Mouse (Mus musculus) A20 (cell line): ENCODE measurements around the gene Mip.
"Not testable (repeated sequence)": the region's sequence is repeated elsewhere in the genome, so short reads cannot be mapped to it uniquely, and the experiment has no call there.

Experiments
- DNase-seq: peaks from one replicate; pipeline ENCODE4 v3.0.0-alpha.2; 2011; ENCODE audit warnings: low read depth, low spot score

The Mip gene

DNA sequence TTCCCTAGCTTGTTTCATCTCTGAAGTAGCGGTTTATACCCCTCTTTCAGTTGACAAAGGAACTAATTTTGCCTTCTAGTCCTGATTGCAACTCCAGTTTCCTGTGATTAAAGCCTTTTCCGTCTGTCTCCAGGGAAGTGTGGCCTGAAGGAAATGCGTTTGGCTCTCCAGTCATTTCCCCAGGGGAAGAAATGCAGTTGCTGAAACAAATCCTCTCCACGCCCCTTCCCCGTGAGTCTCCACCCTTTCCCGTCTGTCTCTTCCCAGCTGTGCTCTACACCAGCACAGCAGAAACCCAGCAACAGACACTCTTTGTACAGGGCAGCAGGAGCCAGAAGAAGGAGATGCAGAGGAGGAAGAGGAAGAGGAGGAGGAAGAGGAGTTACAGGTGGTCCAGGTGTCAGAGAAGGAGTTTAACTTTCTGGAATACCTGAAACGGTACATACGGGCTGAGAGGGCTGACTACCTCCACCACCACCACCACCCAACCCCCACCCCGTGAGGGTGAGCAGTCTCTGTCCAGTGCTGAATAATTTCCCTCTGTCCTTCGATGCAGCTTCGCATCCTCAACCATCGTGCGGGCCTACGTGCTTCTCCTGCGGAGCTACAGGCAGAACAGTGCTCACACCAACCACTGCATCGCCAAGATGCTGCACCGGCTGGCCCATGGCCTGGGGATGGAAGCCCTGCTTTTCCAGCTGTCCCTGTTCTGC, 21.5 kb downstream of the Mip start:
- DNase-seq = no peak

DNA sequence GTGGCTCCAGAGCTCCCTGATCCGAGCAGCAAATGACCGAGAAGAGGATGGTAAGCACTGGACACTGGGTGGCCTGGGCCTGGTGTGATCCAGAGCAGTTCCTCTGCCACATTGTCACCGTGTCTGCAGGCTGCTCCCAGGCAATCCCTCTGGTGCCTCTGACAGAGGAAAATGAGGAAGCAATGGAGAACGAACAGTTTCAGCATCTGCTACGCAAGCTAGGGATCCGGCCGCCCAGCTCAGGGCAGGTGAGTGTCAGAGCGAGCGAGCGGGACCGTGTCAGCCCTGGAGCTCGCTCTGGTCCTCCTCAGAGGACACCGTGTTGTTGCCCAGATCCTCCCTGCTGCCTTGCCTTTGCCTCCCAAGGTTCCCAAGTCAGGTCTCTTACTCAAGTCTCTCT, 24.9 kb downstream of the Mip start:
- DNase-seq = no peak

DNA sequence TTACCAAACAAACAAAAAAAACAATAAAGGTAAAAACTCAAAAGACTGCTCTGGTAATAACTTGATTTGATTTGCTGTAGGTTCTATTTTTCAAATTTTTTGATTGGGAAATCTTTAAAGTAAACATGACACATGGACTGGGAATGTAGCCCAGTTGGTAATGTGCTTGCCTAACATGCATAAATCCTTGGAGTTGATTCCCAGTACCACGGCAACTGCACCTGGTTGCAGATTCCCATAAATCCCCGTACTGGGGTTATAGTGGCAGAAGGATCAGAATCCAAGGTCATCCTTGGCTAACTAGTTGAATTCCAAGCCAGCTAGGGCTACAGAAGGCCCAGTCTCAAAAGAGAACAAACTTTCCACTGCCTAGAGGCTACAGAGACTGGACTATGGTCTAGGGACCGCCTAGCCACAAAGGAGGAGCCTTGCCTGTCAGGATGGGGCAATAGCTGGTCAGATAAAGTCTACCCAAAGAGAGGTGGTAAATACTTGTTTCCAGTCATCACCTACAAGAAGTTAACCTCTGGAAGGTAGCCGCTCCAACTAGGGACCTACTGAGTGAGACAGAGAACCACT, 28.1 kb downstream of the Mip start, which contains the start of gene Apon:
TSS of gene Apon (plus strand) at position 420 of the 579 bp plus-strand sequence.
- no peak for DNase-seq

DNA sequence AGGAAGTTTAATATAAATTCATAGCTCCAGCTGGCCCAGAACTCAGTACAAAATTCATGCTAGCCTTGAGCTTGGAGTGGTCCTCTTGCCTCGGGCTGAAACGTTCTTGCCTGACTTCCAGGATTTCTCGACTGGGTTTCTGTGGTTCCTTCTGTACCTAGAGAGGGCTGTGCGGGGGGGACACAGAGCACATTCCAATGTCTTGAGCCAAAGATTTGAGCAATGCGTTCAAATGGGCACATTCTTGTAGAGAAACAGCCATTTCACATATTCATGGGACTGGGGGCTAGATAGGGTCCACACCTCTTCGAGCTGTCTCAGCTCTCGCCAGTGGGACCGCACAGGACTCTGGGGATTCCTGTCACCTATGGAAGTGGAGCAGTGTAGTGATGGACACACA, 30.3 kb downstream of the Mip start:
- DNase-seq = no peak

DNA sequence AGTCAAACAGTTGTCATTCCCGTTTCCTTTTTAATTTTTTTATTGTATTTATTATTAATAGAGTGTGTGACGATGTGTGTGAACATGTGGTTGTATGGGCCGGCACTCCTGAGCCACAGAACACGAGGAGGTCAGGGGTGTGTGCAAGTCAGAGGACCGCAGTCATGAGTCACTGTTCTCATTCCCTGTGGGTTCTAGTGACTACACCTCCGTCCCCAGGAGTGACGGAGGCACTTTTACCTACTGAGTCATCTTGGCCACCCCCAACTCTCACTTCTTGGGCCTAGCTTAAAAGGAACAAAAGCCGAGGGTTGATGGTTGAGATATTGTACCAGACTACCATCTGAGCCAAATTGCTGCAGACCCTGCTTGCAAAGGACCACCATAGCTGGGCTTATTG, 30.7 kb downstream of the Mip start:
- no peak for DNase-seq

DNA sequence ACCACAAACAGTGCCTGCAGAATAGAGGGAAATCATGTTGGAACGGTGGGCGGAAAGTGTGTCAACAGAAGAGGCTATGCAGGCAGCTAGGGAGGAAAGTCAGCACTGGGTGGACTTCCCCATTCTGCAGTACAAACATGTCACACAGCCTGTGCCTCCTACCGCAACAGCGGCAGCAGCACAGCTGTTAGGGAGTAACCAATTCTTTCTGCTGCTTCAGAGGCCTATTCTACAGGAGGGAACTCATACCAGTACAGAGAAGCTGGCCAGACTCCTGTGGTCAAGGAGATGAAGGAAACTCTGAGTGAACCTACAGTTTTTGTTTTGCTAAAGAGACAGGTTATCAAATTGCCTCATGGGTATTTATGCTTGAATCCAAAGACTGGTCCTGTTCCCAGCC, 33.3 kb downstream of the Mip start:
- DNase-seq = peak; percentile 87

DNA sequence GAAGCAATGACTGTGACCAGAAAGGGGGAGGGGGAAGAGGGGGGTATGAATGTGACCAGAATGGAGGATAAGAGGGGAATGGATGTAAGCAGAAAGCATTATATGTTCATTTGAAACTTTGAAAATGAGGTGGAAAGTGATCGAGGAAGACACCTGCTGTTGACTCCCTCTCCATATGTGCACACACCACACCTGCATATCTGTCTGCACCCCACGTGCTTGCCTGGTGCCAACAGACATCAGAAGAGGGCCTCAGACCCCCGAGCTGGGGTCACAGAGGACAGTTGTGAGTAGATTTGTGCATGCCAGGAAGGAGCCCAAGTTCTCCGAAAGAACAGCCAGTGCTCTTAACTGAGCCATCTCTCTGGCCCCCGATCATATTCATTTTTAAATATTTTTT, 34.3 kb downstream of the Mip start:
- DNase-seq = peak; percentile 62

DNA sequence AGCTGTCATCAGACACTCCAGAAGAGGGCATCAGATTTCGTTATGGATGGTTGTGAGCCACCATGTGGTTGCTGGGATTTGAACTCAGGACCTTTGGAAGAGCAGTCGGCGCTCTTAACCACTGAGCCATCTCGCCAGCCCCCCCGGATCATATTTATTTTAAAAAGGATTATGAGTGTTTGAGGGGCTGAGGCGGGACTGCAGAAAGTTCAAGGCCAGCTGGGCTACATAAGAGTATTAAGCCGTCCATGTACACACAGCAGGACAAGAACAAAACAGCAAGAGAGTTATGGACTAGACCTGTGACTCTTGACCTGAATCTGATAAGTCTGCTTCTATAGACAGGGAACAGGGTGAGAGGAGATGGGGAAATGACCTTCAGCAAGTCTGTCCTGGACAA, 34.7 kb downstream of the Mip start:
- DNase-seq = peak; percentile 22

DNA sequence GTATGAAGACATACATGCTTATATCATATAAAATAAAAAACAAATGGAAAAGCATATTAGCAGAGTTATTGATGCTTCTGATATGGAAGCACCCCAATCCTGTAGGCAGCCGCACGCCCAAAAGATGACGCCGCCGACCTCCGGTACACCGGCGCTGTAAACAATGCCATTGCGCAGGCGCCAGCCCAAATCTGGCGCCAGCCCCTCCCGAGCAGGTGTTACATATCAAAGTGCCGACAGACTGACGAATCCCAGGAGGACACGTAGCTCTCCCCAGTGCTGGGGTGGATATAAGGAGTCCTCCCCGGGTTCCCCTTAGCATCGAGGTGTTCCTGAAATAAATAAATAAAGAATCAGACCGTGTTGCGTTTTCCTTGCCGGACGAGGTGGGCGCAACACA, 36.7 kb downstream of the Mip start:
- DNase-seq = no peak

DNA sequence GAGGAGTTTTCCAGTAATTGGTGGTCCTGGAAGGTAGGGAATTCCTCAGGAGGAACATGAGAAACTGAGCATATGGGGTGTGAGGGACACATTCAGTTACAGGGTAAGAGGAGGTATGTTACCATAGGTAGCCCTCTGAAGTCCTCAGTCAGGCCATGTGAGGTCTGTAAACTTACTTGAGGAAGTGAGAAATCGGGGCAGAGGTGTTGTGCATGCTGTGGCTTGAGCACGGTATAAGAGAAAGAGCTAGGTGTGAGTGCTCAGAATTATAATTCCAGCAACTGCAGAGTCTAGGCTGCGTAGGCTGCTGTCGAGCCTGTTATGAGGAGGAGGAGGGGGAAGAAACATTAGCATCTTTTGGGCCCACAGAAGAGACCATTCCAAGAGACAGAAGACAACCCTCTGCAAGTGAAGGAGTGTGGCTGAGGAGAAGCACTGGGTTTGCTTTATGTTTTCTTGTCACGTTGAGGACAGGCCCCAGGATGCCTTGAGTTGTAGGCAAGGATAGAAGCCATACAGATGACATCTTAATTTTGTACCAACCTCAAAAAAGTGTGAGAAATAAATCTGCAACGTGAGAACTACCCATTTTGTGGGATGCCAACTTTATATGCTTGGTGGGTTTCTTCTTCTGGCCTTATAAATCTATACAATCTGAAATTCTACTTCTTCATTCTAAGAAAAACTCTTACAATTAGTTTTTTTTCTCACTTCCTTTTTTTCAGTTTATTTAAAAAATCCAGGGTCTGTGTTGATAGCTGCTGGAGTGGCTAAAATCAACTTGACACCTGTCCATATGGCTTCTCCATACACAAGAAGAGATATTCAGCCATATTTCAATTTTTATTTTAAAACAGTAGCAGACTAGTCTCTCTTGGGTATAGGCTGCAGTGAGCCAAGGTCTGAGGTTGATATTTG, 38.0 kb downstream of the Mip start:
- DNase-seq = peak; percentile 90

DNA sequence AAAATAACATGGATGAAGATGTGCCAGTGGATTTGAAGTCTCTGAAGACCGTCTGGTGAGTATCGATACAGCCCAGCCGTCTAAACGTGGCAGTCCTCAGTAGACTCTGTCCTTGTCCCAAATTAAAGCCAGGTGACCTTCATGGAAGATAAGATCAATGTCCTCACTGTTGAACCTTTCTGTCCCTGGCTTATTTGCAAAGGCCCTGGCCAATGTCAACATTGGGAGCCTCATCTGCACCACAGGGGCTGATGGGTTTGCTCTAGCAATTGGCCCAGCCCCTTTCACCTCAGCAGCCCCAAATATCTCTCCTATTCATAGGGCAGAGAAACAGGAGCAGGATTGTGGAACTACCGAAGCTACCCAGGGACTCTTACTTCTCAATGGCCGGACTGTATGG, 42.7 kb downstream of the Mip start, which contains the start of gene Apof:
TSS of gene Apof (plus strand) at position 301 of the 400 bp plus-strand sequence.
- DNase-seq = no peak

DNA sequence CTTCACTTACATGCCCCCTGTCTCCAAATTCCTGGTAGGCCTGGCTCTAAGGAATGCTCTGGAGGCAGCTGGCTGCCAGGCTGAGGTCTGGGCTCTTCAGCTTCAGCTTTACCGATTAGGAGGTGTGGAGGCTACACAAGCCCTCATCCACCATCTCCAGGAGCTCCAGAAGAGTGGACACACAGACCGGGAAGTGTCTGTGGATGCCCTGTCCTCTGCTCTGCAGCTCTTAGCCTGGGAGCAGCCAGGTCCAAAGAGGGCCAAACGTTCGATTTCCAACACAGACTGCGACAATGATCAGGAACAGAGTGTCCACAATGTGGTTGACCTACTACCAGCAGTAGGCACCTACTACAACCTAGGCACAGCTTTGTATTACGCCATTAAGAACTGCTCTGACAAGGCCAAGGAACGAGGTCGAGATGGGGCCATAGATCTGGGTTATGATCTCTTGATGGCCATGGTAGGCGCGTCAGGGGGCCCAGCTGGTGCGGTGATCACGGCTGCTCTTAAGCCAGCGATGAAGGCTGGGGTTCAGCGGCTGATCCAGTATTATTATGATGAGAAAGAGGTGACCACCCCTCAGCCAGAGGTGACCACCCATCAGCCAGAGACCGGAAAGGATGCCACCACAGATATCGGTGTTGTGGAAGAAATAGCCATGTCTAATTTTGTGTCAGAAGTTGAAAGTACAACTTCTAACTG, 43.7 kb downstream of the Mip start:
- DNase-seq = no peak

DNA sequence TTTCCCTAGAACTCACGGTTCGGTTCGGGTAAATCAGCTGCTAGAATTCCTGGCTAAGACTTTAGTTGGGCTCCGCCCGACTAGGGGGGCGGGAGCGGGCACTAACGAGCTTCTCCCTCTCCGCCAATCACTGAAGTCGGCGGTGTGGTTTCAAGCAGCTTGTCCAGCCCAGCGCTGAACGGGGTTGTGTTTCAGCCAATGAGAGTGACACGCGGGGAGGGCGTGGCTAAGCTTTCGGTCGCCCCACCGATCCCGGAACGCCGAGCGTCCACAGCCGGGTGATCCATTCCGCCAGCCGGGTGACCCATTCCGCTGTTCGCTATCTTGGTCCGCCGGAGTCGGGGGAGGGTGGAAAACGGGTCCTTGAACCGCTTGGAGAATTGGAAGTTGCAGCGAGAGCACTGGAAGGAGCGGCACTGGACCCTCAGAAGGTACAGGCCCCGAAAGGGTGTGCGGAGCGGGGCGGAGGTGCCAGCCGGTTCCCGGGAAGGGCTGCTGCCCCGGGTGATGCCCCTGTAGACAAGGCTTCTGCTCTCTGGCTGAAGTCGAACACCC, 44.7 kb downstream of the Mip start, which contains the start of gene Stat2:
TSS of gene Stat2 (plus strand) at position 273 of the 555 bp plus-strand sequence.
- DNase-seq = peak; percentile 98

DNA sequence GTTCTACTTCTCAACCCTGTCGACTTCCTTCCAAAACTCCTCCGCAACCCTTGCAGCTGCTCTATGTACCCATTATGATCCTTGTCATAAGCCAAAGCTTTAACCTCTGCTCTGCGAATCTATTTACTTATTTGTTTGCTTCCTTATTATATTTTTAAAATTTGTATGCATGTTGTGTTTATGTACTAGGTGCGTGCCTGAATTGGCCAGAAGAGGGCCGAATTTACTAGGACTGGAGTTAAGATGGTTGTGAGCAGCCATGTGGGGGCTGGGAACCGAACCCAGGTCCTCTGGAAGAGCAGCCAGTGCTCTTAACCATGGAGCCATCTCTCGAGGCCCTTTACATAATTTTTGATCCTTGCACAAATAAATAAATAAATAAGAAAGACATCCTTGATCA, 45.2 kb downstream of the Mip start:
- no peak for DNase-seq

DNA sequence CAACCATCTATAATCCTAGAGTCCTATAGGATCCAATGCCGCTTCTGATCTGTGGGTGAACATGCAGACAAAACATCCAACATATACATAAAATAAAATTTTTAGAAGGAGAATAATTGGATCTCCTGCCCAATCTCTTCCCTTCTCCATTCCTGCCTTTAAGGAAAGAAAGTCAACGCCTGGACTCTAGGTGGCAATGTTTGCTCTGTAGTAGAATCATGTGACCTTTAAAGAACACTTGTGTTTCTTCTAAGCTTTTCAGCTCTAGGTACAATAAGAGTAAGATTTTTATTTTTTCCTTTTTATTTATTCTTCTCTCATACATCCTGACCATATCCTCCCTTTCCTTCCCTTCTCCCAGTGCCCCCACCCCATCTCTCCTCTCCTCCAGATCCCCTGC, 46.2 kb downstream of the Mip start:
- DNase-seq = peak; percentile 22

DNA sequence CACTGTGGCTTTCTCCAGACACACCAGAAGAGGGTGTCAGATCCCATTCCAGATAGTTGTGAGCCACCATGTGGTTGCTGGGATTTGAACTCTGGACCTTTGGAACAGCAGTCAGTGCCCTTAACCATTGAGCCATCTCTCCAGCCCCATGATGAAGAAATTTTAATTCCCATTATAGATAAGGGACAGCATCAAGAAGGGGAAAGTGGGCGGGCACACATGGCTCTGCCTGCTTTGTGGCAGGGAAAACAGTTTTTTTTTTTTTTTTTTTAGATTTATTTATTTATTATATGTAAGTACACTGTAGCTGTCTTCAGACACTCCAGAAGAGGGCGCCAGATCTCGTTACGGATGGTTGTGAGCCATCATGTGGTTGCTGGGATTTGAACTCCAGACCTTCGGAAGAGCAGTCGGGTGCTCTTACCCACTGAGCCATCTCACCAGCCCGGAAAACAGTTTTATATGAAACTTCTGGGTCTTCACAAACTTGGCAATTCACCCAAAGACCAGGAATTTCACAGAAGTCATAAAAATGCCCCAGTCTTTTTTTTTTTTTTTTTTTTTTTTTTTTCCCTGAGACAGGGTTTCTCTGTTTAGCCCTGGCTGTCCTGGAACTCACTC, 47.3 kb downstream of the Mip start:
- DNase-seq = not testable (repeated sequence)

DNA sequence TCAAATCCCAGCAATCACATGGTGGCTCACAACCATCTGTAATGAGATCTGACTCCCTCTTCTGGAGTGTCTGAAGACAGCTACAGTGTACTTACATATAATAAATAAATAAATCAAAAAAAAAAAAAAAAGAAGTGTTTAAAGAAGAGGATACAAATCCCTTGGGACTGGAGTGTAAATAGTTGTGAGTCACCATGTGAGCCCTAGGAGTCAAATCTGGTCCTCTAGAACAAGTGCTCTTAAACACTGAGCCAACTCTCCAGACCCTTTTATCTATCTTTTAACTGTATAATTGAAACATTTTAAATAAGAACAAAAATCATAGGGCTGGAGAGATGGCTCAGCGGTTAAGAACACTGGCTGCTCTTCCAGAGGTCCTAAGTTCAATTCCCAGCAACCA, 49.7 kb downstream of the Mip start:
- not testable (repeated sequence) for DNase-seq

DNA sequence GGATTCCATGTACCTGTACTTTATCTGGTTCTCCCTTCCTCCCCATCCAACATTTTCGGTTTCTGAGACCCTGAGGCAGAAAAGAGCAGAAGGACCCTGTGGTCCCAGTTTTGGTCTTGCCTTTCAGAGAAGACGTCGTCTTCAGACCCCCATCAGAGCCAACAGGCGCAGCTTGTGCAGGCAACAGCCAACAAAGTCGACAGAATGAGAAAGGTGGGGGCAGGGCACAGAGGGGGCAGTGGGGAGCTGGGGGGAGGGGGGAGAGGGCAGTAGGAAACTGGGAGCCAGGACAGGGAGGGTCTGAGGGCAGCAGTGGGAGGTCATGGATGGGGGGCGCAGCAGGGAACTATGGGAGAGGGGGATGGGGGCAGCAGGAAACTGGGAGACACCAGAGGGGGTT, 52.5 kb downstream of the Mip start:
- no peak for DNase-seq

DNA sequence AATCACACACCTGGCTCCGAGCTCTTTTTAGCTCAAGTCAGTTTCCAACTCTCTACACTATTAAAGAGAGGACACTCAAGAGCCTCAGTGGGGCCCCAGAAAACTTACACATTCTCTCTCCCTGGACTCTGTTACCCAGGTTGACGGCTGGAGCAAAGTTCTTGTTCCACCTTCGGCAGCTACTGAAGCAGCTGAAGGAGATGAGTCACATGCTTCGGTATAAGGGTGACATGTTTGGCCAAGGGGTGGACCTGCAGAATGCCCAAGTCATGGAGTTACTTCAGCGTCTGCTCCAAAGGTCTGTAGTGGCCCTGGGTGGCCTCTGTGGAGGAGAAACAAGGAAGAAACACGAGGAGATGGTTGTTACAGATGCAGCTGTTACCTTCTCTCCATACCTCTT, 55.3 kb downstream of the Mip start:
- DNase-seq = no peak
